Mouse (Mus musculus): ENCODE results near the gene Btbd17.
A peak's percentile ranks its signal among the peaks of the same experiment; 100 is the strongest.

Btbd17 gene

DNA sequence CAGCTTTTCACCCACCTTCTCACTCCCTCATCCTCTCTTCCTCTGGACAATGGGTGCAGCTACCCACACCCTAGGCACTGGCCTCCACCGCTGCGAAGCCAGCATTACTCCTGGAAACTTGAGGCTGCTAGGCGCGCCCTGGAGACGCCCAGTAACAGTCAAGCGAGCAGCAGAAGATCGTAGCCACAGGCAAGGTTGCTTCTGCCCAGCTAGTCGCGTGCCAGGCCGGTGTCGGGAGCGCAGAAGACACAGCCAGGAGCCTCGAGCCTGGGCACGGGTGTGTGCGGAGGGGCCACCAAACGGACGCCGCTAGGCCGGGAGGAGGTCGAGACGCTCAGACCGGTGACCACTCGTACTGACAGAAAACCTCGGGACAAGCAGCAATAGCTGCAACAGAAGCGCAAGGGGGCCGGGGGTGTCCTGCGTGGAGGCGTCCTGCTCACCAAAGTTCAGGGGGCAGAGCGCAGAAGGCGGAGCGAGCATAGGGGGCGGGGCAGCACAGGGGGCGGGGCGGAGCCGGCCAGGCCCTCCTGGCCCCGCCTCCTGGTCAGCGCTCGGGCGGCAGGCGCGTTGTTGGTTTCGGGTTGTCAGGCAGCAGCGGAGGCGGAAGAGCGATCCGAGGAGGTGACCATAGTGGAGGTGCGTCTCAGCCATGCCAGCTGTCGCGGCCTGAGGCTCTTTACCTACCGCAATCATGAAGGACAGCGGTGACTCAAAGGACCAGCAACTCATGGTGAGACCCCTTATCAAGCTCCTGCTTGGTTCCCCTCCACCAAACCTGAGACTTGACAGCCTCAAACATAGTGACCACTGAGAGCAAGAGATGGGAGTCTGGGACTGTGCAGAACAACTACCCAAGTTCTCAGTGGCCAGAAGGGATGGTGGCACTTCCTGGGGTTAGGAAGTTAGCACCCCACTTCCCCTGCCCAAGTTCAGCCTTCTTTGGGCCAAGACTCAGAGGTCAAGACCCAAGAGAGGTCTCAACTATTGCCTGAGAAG is 30.6 kb downstream of the Btbd17 start, which contains the start of gene Kif19a:
Gene Kif19a (plus strand): TSS at position 569 of the 999 bp plus-strand sequence.
- DNase-seq (ENCODE audit: low spot score) = no peak

DNA sequence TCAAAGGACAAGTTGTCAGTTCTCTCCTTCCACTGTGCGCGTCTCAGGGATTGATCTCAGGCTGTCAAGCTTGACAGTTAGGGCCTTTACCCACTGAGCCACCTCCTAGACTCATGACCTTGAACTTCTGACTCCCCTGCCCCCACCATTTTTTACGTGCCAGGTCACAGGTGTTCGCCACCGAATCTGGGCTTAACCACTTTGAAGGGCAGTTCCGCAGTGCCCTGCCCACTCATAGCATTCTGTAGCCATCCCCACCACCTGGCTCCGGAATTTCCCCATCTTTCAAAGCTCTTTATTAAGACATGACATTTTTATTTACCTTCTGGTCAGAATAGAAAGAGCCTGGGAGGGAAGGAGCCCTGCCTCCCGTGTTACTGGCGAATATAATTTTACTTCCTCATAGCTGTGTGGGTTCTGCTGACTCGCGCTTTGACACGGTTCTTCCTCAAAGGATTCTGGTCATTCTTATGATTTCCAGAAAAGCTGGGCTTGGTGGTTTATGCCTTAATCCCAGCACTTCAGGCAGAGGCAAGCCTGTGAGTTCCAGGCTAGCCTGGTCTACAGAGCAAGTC is 48.1 kb downstream of the Btbd17 start:
- no peak for DNase-seq (ENCODE audit: low spot score)

DNA sequence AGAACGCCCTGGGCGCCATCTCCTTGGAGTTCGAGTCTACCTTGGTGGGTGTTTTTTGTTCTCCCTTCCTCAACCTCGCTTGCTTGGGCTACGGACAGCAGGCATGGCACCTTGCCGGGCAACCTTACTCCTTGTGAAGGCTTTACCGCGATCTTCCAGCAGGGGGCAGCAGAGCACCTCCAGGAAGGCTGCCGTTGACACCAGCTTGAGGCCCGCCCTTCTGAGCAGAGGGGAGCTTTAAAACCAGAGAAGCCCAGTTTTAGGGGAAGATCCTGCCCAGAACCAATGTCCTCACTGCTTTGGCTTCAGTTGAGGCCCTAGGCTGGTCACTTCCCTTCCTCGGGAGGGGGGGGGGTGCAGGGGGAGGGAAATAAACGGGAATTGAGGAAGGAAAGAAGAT is 50.6 kb downstream of the Btbd17 start:
- DNase-seq (ENCODE audit: low spot score) = peak; percentile 74

DNA sequence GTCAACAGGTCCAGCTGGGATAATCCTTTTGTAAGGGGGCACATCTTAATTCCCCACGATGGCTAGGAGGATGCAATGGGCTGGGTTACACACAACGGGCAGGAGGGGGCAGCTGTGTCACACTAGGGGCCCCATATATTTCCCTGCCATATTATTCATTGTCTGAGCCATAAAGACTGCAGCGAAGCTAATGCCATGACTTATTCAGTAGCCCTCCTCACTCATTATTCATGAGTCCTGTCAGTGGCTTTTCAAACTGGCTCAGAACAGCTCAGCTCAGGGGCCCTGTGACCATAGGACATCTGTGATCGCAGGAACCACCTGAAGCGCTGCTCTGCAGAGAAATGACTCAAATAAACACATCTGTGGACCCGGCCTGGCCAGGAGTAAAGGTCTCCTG is 54.3 kb downstream of the Btbd17 start:
- DNase-seq (ENCODE audit: low spot score) = no peak
